Mouse (Mus musculus): ENCODE data around the gene Exoc1. TPM values are rescaled to one million over a fixed set of nuclear protein-coding genes. Genes with fewer than 3 reads are reported as not detected.
A peak's percentile ranks its signal among the peaks of the same experiment; 100 is the strongest.

Exoc1 gene
- polyA plus RNA-seq (2017; shearing (Covaris generic)) = 10 to 100 TPM; 38.6 to 77.1 (median 52.5) TPM

DNA sequence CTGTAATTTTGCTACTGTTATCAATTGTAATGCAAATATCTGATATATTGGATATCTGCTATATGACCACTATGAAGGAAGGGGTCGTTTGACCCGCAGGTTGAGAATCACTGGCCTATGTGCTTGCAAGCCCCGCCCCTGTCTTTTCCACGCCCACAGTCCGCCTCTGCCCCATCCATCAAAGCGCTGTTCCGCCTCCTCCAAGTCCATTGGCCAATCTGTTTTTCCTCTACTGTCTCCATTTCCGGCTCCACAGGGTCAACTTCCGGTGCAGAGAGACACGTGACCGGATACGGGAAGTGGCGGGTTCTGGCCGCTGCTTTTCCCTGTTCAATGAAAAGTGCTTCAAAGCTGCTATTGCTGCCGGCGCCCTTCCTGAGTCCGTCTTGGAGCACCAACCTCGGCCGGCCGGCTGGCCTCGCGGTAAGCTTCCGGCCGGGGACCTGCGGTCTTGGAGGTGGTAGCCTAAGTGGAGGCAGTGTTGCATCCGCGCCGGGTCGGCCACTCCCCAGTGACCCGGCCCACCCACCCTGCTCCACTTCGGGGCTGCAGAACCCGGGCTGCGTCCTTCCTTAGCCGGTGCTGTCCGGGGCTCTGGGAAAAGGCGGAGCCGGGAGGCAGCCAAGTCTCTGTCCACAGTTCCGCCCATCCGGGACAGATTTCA lies at the start of gene Exoc1:
TSS of gene Exoc1 (plus strand) at position 272 of the 664 bp plus-strand sequence.
- peak; percentile 100 for ATAC-seq

DNA sequence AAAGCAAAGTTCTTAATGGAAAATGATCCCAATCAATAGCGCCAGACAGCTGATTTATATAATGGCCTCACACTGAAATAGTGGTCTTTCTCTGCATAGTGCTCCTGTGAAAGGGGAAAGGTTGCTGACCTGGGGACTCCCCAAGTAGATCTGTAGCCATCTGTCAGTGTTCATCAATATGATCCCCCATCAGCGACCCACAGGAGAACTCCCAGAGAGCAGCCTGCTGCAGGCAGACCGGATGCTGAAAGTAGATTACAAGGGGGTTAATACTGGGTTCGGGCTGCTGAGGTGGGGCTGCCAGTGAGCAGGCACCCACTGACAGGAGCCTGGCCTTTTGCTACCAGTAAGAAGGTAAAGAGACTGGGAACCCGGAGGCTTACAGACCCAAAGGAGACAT lies 45.3 kb upstream of the Exoc1 start, which contains the start of gene Gm7271:
TSS of gene Gm7271 (plus strand) at position 230 of the 400 bp plus-strand sequence.
- ATAC-seq = no peak

DNA sequence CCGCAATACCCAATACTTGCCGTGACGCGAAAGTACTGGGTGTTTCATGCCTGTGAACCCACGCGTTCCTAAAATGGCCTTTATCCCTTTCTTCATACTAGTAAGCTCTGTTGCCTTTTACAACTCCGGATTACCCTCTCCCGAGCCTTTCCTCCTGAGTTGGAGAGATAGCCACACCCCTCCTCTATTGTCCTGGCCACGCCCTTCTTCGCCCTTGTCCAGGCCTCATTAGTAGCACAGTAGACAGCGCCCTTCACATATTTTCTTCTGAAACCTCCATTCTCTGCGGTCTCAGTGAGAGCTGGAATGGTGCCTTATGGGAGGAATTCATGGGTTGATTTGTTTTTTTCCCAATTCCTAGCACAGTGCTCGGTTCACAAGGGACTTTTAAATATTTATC lies 34.0 kb upstream of the Exoc1 start:
- no peak for ATAC-seq

DNA sequence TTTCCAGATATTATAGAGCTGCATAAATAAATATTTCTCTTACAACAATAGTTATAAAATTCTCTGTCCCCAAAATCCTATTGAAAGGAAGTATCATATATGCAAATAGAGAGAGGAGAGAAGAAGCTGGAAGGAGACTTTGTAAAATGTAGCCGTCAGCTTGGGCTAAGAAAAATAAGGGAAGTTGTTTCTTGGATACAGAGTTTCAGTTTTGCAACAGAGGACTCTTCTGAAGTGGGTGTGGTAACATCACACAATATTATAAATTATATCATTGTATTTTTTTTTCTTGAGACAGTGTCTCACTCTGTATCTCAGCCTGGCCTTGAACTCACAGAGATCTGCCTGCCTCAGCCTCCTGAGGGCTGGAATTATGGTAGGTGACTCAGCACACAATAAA lies 6.7 kb upstream of the Exoc1 start:
- ATAC-seq = no peak

DNA sequence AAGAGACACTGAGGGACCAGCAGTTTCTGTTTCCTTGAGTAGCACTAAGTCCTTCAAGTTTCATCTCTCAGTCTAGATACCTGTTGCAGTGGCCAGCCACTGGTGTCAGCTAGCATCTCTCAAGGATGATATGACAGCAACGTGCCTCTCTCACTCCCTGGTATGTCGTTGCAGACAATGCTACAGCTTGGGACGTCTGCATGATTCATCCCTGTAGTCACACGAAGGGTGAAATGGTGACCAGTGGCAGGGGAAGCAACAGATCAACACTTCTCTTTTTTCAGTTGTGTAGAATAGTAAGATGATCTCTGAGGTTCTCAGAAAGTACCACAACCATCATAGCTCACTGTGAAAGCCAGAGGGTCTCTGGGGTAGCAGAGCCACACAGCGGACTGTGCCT lies 4.5 kb upstream of the Exoc1 start:
- ATAC-seq = no peak

DNA sequence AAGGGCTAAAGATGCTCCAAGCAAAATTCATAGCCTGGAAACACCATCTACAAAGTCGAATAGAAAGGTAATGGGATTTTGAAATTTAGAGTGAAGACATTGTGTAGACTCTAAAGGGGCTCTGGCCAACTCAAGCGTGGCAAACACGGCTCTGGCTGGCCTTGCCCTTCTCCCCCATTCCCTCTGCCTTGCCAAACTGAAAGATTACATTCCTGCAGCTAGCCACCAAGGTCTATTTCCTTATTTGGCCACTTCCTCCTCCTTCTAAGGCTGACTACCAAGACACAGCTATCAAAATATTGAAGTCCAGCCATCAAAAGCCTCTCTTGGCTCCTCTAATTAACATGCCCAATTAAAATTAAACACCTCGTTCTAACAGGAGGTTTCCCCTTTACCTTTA lies 4.0 kb upstream of the Exoc1 start:
- ATAC-seq = no peak

DNA sequence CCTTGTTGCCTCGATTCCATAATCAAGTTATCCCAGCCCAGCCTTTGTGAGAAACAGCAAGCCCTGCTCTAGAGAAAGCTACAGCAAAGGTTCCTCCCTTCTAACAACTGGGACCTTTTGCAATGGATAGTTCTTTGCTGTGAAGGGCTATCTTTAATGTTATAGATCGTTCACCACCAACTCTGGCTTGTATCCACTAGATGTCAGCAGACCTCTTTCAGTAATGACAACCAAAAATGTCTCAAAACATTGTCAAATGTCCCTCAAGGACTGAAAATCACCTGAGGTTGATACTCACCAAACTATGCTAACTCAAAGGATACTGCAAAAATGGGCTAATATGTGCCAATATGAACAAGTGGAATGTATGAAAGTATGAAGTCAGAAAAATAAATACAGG lies 3.3 kb upstream of the Exoc1 start:
- ATAC-seq = no peak

DNA sequence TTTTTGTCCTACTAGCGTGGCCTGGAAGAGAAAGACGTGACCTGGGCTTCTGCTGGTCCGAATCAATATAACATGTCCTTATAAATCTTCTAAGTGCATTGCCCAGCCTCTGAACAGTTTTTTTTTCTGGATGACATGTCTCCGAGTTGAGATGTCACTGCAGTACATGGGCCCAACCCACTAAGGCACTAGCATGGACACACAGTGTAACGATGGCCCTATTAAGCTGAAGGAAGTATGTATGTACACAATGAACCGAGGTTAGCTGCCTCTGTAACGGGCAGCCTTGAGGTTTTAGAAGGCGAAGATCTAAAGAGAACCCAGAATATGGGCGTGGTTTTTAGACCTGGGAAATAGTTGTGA lies 574 bp downstream of the Exoc1 start:
- ATAC-seq = no peak

DNA sequence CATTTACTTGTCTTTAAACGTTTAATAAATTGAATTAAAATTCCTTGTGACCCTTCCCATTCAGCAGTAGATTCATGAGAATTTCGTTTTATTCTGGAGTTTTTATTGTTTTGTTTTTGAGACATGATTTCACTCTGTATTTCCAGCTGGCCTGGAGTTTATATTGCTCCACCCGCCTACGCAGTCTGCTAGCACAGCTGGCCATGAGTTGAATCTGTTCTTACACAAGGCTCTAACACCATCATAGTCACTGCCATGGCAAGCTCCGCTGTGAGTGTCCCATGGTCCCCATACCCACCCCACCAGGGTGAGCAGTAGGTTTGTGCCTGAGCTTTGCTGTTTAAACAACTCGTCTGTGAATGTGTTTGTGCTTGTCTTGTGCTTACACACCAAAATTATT lies 4.1 kb downstream of the Exoc1 start:
- ATAC-seq = no peak

DNA sequence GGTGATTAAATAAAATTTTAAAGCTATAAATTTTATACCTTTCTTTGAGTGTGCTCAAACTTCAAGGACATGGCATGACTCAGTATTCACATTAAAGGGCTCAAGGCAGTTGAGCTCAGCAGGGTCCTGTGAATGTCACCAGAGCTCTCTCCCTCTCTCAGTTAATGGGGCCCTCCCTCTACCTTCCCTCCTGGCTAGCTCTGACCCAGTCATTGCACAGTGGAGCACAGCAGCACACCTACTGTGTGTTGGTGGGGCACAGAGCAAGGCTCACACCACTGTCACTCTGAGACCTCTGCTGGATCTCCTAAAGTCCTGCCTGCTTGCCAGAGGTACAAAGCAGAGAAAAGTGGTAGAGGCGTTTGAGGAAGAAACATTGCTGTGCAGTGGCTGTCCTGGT lies 7.1 kb downstream of the Exoc1 start:
- ATAC-seq = no peak

DNA sequence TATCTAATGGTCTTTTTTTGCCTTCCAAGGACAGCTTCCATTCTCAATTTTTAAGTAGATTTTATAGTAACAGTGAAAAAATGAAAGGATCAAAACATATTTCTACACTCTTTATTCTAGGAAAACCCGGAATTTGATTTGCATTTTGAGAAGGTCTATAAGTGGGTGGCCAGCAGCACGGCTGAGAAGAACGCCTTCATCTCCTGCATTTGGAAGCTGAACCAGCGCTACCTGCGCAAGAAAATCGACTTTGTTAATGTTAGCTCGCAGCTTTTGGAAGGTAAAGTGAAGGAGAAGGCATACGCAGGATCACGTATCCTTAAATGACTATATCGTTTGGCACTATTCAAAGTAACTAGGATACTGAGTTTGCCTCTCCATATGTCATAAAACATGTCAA lies 8.5 kb downstream of the Exoc1 start:
- no peak for ATAC-seq

DNA sequence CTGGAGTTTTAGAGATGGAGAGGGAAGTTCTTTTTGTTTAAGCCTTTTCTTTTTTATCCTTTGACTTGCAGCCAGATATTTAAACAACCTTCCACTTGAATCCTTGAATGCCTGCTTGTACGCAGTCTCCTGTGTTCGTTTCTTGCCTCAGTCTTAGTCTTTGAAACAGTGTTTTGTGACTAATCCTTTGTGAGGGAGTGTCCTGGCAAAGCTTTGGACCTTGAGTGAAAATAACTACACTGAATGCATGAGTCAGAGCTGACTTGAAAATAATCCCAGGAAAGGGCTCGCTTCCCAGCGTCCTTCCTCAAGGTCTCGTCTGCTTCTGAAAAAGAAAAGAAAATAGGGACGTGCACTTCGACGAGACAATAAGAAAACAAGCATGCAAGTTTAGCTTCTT lies 11.1 kb downstream of the Exoc1 start:
- no peak for ATAC-seq

DNA sequence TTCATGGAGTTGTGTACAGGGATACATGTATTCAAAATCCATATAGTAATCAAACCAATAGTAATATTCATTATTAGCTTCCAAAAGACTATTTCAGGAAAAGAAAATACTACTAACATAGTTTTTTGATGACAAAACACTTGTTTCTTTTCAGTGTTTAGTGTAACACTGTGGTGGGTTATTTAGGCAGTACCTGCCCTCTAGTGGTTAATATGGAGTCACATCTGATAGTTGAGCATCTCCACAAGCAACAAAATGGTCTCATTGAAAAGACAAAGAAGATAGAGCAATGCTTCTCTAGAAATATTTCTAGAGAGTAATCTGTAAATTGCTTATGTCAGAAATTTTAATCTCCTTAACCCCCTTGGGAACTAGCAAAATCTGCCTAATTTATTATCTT lies 11.7 kb downstream of the Exoc1 start:
- peak; percentile 60 for ATAC-seq

DNA sequence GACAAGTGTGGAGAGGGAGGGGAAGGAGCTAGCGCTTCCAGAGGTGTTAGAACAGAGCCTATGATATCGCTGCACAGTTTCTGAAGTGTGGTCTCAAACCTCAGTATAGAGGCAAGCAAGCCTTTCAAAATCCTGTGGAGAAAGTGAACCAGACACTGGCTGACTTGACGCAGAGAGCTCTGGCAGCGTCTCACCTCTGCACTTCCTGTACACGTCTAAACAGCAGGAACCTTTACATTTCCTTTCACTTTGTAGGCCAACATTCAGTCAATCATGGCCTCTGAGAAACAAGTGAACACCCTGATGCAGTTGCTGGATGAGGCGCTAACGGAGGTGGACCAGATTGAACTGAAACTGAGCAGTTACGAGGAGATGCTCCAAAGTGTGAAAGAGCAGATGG lies 14.1 kb downstream of the Exoc1 start:
- ATAC-seq = no peak

DNA sequence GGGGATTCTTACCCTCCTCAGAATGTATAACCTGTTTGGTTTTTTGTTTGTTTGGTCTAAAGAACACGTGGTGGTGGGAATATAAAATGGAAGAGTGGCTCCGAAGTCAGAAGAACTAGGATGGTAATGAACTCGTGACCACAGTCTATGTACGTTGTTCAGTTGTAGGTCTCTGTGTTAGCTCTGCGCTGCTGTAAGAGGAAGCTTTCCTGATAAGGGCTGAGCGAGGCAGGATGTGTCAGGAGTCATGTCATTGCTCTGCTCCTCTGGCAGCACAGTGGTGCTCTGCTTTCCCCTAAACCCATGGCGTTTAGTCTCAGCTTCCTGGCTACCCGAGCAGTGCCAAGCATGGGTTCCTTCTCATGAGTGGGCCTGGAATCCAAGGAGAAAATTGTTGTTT lies 21.3 kb downstream of the Exoc1 start:
- no peak for ATAC-seq

DNA sequence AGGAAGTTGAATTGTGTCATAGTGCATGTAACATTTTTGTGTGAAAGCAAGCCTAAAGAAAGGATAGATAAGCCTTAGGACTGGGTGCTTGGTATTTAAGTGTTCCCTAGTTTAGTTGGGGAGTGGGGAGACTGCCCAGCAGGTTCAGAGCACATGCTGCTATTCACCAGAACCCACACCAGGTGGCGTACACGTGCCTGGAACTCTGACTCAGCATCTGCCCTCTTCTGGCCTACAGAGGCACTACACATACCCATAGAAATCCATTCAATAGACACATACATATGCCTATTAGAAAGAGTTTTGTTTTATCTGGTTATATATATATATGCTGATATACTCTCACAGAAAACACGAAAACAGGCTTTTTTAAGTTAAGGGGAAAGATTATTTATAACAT lies 36.2 kb downstream of the Exoc1 start:
- ATAC-seq = peak; percentile 96

DNA sequence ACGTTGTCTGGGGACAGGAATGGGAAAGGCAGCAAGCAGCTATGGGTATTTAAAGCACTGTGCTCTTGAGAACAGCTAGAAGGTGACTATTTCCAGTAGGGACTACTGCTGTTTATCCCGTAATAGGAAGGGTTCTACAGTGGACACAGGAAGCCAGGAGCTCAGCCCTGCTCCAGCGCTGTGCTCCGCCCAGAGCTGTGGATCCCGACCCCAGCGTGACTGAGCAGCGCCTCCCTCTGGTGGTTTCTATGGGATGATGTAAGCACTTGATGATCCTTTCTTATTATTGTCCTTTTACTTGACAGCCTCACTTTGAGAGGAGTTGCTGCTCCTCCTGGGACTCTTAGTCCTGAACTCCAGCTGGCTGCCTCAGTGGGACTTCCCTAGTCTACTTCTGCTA lies 45.1 kb downstream of the Exoc1 start:
- ATAC-seq = no peak

DNA sequence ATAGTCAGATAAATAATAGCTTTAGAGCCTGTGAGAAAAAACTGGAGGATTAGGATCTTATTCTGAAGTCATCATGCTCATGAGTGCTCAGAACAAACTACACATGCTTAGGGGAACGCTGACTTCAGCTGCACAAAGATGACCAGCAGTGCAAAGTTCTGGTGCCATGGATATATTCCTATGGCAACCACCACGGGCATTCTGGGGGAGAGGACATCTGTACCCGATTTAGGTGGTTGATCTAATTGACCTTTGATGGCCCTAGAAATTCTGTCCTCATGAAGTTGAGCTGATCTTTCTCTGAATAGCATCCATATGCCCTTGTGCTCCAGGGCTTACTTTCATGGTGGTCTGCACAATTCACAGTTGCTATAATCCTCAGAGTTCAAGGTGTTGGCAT lies 47.9 kb downstream of the Exoc1 start:
- ATAC-seq = no peak

DNA sequence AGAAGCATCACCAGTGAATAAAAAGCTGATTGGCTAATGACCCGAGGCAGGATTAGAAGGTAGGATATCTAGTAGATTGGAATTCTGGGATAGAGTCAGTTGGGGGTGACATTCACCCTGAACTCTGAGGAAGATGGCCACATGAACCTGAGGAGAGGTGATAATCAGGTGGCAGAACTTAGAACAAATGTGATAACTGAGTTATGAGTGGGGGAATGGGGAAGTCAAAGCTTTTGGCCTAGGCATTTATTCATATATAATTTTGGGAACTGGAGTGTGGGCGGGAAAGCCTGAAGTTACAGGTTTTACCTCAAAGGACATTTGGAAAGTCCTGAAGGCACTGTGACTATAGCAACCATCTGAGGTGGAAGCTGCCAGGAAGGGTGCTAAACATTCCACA lies 56.3 kb downstream of the Exoc1 start:
- no peak for ATAC-seq

DNA sequence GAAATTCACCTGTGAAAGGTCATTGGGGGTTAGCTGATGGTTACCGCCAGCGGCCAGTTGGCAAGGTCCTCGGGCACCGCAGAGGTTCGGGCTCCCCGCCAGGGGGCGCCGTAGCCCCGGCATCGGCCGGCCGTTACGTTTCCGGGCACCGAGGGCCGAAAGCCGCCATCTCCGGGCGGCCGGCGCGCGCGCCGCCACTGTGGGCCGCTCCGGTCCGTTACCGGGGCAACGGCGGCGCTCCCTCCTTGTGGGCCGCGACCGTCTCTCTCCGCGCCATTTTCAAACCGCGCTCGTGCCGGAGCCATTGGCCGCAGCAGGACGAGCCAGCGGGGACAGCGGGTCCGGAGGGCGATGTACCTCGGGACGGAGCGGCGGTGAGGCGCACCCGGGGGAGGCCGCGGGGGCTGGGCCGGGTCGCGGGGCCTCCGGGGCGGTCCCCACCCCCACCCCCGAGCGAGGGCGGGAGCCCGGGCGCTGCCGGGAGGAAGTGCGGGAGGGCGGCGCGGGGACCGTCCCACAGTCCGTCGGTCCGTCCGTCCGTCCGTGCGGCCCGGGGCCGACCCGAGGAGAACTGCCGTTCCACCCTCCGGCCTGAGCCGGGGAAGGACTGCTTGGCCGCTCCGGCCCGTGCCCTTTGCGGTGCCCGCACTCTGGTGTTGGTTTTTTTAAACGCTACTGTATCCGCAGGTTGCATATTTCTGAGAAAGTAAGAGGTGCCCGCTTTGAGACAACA lies 59.6 kb downstream of the Exoc1 start, which contains the start of gene Cep135:
TSS of gene Cep135 (plus strand) at position 148 of the 733 bp plus-strand sequence.
- peak; percentile 75 for ATAC-seq

DNA sequence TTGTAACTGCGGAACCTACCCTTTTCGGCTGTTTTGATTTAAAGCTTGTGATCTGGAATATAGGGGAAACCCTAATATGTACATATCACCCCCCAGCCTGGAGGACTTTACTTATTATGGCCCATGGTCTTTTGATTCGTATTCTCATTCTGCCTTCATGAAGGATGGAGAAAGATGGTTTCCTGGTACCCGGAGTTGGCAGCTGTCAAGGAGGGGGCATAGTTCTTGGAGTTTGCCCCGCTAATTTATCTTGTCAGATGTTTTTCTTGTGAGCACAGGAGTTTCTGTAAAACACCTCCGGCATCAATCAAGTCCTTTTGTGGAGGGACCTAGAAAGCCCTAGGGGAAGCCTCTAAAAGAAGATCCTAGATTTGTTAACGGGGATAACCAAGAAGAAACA lies 60.2 kb downstream of the Exoc1 start:
- ATAC-seq = no peak

DNA sequence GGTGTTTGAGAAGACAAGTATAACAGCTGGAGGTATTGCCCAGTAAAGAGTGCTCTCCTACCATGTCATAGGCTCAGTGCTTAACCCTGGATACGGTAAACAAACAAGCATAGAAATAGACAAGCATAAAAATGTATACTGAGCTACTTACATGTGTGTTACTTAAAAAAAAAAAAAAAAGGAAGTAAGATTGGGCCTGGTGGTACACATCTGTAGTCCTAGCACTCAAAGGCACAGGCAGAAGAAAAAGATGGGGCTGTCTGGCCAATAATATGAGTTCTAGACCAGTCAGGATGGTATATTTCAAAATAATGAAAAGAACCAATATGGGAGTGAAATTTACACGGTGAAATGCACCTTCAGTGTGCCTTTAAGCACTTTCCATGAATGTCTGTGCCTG lies 60.9 kb downstream of the Exoc1 start:
- no peak for ATAC-seq

DNA sequence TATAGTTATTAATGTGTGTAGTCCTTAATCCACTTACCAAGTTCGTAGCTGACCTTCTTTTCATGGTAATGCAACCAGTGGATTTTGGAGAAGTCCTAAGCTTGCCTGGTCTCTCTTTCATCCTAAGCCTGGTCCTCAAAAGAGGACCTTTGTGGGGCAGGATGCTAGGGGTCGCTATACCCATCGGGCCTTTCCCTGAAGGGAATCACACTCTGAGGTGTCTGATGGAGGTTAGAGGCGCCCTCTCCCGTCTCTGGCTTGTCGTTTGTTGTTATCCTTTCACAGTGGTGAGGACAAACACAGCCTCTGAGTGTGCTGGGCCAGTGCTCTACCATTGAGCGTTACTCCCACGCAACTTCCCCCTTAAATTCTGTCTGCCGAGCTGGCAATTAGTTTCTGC lies 62.8 kb downstream of the Exoc1 start:
- ATAC-seq = no peak

DNA sequence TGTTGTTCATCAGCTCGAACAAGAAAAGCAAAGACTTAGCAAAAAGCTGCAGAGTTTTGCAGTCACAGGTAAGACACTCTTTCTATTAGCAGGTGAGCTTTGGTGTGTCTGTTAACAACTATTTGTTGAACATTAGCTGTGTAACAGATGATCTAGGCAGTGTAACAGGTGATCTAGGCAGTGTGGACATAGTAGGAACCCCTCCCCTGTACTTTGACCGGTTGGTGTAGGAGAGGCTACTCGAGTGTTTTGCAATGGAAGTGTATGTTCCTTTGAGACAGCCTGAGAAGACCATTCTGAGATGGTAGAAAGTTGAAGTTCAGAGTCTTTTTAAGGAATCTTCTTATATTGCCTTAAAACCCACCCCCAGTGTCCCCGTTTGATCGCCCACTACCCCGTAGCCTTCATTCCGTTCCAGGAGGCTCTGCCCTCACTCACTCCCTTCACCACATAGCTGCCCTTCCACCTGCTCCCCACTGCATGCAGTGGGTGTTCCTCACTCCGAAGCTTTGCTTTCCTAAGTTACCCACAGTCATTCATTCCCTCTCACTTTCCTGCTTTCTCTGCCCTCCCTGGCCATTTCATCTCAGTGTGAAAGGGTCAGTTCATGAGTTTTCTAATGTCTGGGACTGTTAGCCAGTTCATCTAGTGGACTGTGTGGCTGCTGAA lies 80.7 kb downstream of the Exoc1 start:
- ATAC-seq = no peak

All from inflammation-experienced regulatory T-cells, adult 6 months (primary cell).